Mouse (Mus musculus) B cell, adult 2 months (primary cell): Measurements from ENCODE around the gene Rapgef5.

Source experiments
- DNase-seq, 2 experiments: peaks; one replicate each; pipeline ENCODE4 v3.0.0; 2022

Gene Rapgef5

DNA sequence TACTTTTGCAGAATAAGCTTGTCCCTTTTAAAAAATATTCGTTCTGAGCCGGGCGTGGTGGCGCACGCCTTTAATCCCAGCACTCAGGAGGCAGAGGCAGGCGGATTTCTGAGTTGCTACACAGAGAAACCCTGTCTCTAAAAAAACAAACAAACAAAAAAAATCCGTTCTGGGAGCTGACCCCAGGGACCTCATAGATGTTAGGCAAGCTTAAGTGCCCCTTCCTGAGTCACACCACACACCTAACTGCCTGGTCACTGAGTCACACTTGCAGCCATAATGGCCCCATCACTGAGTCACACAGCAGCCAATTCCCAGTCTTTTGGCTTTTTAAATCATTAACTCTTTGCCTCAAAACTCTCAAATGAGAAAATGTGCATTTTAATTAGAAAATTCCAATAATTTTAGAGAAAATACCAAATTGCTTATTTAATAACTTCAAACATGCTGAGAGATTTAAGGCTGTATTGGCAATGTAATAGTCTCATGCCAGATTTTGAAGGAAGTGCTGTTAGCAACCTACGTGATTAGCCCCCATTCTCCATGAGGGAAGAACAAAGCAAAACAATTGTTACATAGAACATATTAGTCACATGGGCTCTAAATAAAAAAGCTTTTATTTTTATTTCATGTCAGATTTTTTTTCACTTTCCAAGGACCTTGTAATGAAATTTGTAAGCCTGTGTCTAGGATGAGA lies 211.3 kb downstream of the Rapgef5 start:
- DNase-seq = no peak

DNA sequence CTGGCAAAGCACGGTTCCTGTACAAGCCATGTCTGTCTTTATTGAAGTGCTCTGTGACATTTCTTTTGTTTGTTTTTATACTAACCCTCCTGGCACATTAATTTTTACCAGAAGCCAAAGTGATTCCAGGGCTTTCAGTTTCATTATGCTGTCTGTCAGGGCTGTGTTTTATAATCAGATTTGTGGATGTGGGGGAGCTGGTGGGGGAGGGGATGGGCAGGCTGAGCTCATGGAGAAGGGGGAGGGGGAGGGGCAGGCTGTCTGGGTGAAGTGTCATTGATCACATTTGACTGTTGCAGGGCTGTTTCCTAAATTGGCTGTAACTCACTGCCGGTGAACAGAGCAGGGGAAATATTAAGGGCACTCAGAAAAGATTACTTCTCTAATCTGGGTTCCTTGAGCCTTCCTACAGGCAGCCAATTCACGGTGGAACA lies 211.9 kb downstream of the Rapgef5 start:
- no peak for DNase-seq

DNA sequence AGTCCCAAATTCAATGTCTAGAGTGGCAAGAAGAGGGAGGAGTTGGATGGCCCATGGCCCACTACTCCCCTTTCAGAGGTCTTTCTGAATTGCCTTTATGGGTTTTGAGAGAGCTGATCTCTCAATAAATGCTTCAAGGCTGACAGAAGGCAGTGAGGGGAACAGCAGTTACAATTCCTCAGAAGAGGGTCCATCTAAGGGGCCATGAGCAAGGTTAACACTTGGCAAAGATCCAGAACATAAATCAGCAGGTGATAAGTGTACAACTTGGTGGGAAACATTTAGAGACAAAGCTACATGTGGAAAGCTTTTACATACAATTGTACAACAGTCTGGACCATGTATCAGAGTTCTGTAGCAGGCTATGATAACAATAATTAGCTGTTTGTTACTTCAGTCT lies 217.3 kb downstream of the Rapgef5 start:
- no peak for DNase-seq

DNA sequence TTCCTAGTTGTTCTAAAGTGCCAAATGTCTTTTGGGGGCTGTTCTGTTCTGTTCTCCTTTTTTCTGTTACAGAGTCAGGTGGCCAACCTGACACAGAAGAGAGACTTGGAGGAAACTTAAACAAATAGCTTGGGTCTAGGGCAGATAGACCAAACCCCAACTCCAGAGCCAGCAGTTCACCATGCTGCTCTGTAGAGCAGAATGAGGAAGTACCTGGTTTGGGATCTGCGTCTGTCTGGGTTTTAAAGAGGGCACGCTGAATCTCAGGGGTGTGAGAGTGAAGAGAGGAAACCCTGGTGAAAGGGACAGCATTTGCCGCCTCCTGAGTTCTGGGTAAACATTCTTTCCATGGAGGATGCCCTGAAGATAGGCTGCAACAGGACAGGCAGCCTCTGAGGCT lies 219.9 kb downstream of the Rapgef5 start:
- peak; percentile 19 to 23 for DNase-seq

DNA sequence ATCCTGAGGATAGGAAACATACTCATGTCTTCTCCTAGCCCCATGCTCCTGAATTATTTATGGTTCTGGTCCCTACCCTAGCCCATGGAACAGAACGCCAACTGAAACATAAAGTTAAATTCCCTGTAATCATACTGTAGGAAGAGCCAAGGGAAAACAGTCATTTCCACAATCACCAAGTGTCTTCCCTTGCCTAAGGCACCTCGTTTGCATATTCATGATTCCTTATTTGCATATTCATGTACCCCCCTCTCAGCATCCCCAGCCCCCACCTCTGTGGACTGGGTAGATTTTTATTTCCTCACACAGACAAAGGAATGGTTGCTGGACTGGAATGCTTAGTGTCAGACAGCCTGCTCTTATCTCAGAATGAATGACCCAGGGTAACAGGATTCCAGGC lies 220.6 kb downstream of the Rapgef5 start:
- DNase-seq = no peak

DNA sequence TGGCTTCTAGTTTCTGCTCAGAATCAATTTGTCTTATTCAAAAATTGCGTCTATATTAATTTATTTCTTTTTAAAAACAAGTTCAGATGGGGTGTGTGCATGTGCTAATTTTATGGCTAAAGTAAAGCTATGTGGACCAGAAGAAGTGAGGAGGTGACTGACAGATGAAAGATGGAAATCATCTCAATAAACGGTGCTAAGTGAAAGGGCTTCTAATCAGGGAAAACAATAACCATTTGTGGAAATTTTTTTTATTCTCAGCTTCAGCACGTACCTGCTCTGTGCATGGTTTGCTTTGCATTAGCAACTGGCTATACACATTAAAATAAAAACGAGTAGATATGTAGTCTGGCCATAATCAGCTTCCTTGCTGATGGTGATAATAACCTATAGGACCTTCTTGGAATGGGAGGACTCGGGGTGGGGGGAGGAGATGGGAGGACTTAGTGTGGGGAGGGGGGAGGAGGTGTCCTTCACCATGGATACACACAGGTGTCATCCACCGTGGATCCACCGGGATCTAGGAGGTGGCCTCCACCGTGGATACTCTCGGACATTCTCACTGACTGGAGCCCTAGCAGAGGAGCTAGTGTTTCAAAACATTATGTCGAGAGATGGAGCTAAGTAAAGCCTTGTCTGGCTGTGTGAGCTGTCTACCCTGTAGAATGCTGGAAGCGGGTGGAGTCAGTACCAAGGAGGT lies 221.2 kb downstream of the Rapgef5 start:
- DNase-seq = no peak

DNA sequence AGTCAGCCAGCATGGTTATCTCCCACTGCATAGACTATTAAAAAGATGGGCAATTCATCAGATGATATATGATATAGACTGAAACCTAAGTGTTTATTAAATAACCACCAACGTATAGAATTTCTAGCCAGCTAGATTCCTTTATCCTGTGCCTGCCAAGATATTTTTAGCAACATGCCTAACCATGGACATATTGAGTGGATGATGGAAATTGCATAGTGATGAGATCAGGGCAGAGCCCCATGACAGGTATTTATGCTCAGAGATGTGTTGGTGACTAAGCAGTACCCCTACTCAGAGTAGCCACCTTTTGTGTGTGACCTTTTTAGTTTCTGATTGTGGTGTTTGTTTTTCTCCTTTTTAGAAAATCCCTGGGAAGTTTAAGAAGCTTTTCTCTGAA lies 226.2 kb downstream of the Rapgef5 start:
- no peak for DNase-seq

DNA sequence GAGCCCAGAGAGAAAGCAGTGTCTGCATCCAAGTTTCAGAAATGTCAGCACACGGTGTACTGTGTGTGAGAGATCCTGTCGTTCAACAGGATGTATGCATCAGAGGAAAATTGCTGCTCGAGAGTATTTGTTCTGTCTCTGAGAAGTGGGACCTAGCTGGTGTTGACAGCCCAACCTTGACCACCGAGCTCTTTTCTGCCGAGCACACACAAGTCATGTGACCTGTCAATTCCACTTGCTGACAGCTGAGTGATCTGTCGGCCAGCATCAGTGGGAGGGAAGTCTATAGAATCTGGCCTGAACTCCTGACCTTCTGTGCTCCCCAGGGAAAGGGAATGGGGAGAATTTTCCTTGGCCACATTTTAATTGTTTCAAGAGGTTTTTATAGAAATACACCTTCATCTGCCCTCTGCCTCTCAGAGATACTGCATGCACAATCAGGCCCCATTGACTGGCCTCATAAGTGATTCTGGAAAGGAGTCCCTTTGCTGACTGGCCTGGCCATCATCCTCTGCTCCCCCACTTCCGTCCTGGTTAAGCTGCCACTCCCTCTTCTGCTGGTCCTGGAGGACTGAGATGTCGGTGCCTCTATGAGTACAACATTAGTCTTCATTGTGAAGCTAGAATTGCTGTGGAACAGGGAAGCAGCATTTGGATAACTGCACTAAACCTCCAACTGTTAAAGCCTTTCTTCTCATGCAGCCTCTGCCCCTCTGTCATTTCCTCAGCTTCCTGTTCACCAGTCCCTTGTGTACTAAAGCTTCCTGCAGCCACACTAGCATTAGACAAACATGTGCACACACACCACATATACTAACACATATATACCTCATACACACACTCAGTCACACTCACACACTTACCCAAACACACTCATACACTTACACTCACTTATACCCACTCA lies 228.6 kb downstream of the Rapgef5 start:
- DNase-seq = no peak

DNA sequence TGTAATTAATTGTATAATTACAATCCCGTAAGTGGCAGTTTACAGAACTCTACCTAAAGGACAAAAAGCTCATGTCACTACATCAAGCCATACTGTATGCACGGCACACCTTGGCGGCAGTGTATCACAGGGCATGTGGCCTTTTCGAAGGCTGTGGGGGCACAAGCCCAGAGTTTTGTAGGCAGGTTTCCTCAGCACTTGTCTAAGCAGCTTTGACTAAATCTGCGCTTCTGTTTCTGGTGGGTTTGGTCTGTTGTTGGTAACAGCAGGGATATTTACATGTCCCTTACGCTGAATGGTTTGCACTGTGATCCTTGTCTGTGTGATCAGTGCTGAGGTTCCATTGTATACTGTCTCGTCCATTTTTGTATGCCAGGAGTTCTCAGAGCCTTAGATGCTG lies 230.3 kb downstream of the Rapgef5 start:
- no peak for DNase-seq

DNA sequence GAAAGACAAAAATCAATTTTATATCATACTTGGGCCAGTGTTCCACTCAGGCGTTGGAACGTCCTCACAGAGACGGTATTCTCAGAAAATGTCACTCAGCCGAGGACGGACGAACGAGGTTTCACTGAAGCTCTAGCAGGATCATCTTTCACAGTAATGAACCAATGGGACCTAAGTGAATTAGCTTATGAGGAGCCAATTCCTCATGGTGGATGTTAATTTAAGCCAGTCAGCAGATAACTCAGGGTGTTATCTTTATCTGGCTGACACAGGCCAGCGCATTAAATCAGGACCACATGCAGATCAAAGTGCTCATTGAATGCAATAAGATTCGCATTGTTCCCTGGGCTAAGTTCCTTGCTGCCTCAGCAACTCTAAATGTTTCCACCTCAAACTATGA lies 234.8 kb downstream of the Rapgef5 start:
- DNase-seq = no peak

DNA sequence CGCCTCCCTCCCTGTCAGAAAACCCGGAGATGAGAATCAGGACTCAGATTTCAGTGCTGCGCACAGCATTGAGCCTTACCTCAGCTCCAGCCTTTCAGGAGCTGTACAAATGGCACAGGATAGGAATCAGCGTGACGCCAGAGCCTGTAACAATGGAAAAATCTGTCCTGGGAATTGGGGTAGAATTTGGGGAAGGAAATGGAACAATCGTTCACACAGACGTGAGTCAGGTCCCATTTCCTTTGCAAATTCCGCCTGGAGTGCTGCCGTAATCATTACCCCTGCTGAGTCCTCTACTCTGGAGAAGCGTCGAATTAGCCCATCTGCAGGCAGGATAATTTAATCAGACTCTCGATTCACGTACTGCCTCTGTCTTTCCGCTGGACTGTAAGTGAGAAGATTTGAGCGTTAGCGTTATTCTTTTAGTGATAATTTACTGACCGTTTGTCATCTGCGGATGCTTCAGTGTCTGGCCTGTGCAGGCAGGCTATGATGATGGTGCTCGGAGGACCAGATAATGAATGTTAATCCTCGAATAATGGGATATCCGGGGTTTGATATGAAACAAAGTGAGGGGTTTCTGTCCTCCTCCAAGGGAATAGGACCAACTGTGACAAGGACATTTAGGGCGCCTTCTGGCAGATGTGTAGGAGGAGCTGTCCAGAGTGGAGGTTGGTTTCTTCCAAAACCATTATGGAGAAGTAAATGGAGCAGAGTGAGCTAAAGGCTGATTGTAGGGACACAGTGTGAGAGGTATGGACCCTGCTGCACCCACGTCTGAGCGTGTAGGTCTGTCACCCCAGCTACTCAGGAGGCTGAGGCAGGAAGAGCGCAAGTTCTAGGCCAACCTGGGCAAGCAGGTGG lies 235.5 kb downstream of the Rapgef5 start:
- no peak for DNase-seq

DNA sequence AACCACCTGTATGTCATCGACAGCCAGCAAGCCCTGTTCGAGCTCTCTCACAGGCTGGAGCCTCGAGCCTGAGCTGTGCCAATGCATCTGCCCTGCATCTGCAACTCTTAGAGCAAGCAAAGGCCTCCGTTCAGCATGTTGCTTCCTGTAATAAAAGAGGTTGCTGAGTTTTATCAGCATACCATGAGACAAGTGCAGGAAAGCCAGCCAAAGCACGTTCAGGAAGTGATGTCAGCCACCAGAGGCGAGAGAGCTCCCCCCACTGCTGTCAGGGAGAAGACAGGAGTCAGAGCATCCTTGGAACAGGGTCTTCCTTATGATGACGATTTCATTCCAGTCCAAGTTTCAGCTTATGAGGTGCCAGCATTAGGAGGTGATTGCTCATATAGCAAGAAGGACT lies 239.7 kb downstream of the Rapgef5 start:
- DNase-seq = no peak

DNA sequence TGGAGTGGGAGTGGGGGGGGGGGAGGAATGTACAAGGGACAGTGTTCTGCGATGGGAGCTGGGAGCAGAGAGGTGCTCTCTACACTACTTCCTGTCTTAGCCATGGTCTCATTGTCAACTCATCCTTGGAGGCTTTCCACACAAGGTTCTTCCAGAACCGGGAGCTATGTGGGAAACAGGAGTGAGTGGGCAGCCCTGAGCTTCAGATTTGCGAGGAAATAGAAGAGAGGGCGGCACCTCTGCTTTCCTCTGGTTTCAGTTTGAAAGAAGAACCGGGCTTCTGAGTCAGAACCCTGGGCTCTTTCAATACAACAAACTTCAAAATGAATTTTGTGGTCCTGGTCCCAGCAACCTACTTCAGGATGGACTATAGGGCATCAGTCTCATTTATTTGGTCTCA lies 244.1 kb downstream of the Rapgef5 start:
- DNase-seq = no peak

DNA sequence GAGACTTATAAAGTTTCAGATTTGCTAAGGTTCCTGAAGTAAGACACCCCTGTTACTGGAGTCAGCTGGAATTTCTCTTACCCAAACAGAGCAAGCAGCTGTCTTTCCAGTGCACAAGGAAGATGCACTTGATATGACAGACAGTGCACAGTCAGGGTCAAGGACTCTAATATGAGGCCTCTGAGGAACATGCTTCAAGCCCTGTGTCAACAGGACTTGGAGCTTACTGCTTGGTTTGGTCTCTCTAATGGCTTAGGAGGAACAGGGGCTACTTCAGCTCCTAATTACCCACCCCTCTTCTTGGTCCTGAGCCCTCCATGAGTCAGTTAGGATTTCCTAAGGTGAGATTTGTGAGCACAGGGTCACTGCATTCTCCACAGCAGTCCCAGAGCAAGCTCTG lies 244.6 kb downstream of the Rapgef5 start:
- DNase-seq = no peak

DNA sequence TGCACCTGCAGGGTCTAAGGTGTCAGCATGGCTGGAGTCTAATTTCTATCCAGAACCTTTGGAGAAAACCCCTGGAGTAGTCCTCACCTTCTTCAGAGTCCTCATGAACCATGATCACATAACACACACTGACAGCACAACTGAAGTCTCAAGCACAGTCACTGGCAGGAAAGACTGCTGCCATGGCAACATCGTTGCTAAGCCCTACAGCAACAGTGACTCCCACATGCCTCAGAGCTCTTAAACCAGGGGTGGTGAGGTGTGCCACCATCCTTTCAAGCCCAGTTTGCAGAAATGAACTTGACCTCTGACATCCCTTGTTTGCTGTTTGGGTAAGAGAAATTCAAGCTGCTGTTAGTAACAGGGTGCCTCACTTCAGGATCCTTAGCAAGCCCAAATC lies 245.4 kb downstream of the Rapgef5 start:
- peak; percentile 9 to 16 for DNase-seq

DNA sequence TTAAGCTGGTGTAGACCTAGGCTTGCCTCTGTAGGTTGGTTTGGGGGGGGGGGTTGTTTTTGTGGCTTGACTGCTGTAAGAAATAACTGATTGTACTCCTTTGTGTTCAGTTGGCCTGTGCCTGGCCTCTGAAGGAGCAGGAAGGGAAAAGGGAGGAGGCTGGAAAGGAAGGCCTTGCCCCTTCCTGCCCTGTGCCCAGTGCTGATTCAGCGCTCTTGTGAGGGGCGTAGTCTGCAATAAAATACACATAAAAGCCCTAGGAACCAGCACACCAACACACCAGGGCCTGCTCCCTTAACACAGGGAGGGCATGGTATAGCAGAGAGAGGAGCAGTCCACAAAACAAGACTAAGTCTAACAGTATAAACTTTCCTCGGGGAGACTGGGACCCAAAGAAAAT lies 247.0 kb downstream of the Rapgef5 start:
- no peak for DNase-seq

DNA sequence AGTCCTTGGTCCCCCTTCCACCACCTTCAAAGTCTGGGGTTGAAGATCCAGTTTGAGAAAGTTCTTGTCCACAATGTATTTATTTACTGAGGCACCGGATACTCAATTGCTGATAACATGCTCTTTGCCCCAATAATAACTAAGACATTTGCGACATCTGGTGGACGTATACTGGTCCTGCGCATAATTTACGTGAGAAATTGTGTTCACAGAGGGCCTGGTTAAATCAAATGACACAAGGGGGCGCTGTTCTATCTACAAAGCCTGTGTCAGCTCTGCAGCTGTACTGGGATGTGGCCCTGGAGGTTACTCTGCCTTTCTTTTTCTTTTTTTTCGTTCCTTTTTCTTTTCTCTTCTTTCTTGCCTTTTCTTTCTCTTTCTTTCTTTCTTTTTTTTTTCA lies 248.6 kb downstream of the Rapgef5 start:
- DNase-seq = peak; percentile 77 to 81

DNA sequence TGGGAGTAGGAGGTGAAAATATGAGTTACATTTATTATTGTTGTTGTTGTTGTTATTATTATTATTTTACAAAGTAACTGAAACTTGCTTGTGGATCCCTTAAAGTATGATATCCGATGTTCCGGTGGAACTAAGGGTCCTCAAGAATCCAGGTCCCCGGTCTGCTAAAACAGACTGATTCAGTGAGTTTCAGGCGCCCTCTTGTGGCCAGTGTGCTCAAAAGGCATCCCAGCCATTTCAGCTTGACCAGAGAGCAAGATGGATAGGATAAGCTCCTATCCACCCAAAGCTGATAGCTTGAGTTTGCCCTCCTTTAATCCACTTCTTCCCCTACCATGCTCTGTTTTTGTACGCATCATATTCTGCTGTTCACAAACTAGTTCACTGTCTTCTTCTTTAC lies 252.8 kb downstream of the Rapgef5 start:
- DNase-seq = peak; percentile 78 to 79

DNA sequence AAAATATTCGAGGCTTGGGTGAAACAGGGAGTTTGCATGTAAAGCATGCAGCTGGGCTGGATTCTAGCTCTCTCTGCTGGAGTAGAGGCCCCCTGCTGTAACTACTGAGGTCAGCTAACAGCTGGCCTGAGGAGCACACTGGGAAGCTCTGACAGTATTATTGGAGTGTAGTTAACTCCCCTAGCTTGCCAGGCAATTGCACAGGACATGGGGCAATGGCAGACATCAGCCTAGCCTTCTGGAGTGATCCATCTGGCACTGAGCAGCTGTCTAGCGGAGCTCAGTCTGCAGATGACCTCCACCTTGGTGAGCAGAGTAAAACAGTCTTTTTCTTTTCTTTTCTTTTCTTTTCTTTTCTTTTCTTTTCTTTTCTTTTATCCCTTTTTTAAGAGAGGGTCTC lies 253.9 kb downstream of the Rapgef5 start:
- no peak for DNase-seq

DNA sequence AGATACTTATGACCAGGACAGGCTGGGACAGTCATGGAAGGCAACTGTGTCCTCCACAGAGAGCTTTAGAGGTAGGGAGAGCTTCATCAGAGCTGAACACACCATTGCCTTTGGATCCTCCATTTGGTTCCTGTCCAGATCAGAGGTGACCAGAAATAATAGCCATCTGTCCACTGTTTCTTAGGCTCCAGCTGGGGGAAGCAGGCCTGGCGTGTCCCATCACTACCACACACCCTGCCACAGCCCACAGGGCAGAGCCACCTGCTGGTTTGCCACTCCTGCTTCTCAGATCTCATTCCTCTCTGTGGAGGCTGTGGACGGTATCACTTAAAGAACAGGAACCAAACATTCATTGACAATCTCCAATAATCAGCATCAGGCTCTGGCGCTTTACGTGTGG lies 254.9 kb downstream of the Rapgef5 start:
- DNase-seq = no peak

DNA sequence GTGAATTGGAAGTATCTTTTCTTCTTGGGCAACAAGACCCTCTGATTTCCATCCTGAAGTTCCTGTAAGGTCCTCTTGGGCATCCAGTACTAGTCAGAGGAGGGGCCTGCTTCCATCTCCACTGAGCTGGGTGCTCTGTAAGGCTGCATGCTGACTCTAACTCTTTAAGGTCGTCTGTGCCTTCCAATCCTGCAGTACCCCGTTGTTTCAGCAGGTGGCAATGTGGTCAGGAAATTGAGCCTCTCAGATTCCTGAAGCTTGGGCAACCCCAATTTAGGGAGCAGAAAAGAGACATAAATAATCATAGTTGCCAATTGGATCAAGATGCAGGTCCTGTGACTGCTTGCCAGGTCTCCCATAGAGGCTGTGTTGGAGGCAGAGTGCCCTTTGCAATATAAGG lies 256.4 kb downstream of the Rapgef5 start:
- peak; percentile 53 to 62 for DNase-seq

DNA sequence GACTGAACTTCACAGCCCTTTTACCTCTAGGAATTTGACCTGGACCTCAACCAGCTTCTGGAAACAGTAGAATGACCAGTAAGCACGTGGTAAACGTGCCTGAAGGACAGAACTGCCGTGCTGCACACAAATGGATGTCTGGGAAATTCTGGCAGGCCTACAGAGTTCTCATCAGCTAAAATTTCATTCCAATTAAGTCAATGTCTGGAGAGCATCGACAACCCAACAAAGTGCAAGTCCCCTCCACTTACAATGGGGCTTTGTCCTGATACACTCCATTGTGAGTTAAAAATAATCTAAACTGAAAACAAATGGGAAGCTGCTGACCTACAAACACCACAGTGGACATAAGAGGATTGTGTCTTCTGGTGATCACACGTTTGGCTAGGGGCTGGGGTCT lies 260.6 kb downstream of the Rapgef5 start:
- DNase-seq = no peak

DNA sequence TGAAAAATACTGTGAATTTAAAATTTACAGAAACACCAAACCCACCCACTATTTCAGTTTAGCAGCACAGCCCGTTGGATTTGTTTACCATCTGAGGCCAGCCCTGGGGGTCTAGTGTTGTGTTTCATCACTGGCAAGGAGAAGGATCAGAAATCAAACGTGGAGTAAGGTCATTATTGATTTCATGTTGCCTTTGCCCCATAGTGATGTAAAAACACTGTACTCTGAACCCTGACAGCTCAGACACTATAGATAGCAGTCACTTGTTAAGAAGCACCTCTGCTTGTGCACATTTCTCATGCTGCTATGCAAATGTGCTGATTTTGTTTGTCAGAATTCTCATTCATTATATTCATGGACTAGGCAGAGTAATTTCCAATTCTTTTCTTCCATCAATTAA lies 265.1 kb downstream of the Rapgef5 start:
- DNase-seq = no peak
